Mouse (Mus musculus): ENCODE data around the gene Olfr548-ps1.
A peak's percentile ranks its signal among the peaks of the same experiment; 100 is the strongest.

DNA sequence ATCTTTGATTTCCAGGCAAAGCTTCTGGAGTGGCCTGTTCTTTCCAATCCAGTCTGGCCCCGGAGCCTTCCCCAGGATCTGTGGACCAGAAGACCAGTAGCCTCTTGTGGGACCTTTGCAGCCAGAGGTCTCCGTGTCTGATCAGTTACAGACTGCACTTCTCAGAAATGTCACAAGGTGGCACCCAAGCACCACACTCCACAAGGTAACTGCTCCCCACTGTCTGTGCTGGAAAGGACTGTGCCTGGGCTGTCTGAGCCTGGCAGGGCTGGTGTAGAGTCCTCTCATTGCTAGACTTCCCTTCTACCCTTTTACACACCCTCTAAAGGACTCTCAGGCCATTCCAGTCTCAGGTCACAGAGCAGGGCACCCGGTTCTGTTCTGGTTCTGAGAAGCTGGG is 33.8 kb upstream of the Olfr548-ps1 start:
- TF ChIP-seq CTCF (IDR thresholded peaks at IDR 0.05; ENCODE audit: low read depth, low read length), result peak; percentile 88
- TF ChIP-seq POLR2A (IDR thresholded peaks at IDR 0.05; ENCODE audit: insufficient read depth, low read length), result no peak
- no peak for TF ChIP-seq EP300 (IDR thresholded peaks at IDR 0.05; ENCODE audit: insufficient read depth, low read depth, low read length)
